Mouse (Mus musculus) cerebellum, adult 2 months (tissue): ENCODE data around the gene Fkbp2.

ENCODE experiments used
- CTCF ChIP-seq: fragments of 200-500 bp; IDR thresholded peaks from 2 replicates; pipeline ENCODE4 v1.5.1; 2011; ENCODE audit warnings: low read depth, mild to moderate bottlenecking, control low read depth, low read length, moderate library complexity, borderline replicate concordance; ENCODE audit not compliant: insufficient read depth
- POLR2A ChIP-seq: fragments of 200-500 bp; IDR thresholded peaks from 2 replicates; pipeline ENCODE4 v1.6.1; 2011; ENCODE audit warnings: low read length, control low read depth, borderline replicate concordance; ENCODE audit not compliant: insufficient read depth

DNA sequence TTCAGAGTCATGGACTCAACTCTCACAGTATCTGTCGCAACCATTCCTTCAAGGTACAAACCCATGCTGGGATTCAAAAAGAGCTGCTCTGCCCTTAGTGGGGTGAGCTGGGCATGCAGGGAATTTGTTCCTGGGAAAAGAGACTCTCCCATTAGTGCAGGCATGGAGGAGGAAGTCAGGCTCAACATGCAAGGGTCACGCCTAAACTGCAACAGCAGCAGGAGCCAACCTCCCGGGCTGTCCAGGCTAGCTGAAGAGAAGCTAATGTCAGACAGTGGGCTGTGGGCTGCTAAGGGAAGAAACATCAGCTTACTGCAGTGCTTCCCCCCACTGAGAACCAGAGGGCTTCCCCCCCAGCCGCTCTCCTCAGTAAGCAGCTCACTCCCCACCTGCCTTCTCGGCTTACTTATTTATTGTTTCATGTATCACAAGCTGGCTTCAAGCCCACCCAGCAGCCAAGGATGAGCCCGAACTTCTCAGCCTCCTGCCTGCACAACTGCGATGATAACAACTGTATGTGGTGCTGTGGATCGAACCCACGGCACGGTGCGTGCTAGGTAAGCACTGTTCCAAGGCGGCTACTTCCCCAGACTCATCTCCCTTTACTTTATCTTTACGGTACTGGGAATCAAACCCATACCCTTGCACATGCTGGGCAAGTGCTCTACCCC is 7.9 kb downstream of the Fkbp2 start:
- TF ChIP-seq POLR2A (no peak), CTCF (no peak)
